Mouse (Mus musculus) E14TG2a.4 (cell line): Measurements from ENCODE around the gene Hacd2.

ENCODE experiments used
- H3K27me3 ChIP-seq: 2 replicates; pipeline ENCODE4 v1.6.1; 2014; ENCODE audit warnings: low read length, control low read depth; ENCODE audit not compliant: insufficient read depth
- H3K36me3 ChIP-seq: 2 replicates; pipeline ENCODE4 v1.6.1; 2014; ENCODE audit warnings: low read length, control low read depth; ENCODE audit not compliant: insufficient read depth
- H3K4me1 ChIP-seq: replicated peaks from 2 replicates; pipeline ENCODE4 v1.6.1; 2014; ENCODE audit warnings: low read depth, low read length, control low read depth
- H3K4me3 ChIP-seq: replicated peaks from 2 replicates; pipeline ENCODE4 v1.5.1; 2014; ENCODE audit warnings: mild to moderate bottlenecking, low read length
- H3K9me3 ChIP-seq: 2 replicates; pipeline ENCODE4 v1.6.1; 2014; ENCODE audit warnings: low read length, control low read depth
- CTCF ChIP-seq: conservative IDR thresholded peaks from 2 replicates; pipeline ENCODE4 v1.5.1; 2014; ENCODE audit warnings: low read length
- NANOG ChIP-seq: IDR thresholded peaks from 2 replicates; pipeline ENCODE4 v1.6.1; 2014; ENCODE audit warnings: borderline replicate concordance, low read length, mixed read lengths
- POU5F1 ChIP-seq: IDR thresholded peaks from 2 replicates; pipeline ENCODE4 v1.6.1; 2014; ENCODE audit warnings: low read length, borderline replicate concordance

Gene Hacd2

DNA sequence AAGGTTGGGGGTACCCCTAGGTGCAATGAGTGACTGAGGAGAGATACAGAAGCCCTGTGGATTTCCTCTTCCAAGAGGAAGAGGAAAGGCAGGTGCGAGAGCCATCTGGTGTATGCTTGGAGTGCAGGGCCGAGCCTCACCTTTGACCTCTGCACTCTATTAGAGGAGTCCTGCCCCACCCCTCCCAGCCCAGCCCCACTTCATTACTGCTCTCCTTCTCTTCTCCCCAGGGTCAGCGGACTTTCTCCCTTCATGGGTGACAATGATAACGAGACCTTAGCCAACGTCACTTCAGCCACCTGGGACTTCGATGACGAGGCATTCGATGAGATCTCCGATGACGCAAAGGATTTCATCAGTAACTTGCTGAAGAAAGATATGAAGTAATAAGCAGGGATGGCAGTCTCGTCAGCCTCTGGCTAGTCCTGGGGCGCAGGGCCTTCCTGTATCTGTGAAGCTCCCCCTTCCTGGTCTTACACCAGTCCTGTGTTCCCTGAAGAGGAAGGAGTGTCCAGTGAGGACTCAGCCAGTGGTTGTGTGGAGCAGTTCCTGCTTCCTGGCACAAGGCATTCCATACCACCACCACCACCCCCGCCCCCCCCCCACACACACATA is 35.9 kb upstream of the Hacd2 start:
- H3K4me3 ChIP-seq: no peak overlapping the region
- no peaks in the 10 kb centered on the region; the same call in 1 of the 2 replicates for H3K4me1 ChIP-seq
- no peaks in the 10 kb centered on the region for H3K9me3 ChIP-seq
- peaks cover 5% of the 10 kb centered on the region for H3K27me3 ChIP-seq
- no peaks in the 10 kb centered on the region for H3K36me3 ChIP-seq
- TF ChIP-seq POU5F1 (no peak), NANOG (no peak), CTCF (no peak)

DNA sequence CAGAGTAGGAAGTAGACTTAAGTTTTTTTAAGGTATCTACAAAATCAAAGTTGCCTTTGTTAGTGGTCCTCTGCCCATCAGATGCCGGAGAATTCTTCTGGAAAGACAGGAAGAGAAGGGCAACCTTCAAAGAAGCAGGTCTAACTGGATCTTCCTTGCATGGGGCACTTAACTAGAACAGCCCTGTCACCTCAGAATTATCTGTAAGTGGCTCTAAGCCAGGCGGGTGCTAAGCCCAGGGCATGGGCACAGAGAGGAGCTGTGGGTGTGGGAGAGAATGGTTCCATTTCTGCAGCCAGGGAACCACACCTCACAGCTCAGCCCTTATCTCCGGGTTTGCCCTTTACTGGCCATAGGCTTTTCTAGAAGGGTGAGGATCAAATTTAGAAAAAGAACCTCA is 30.9 kb upstream of the Hacd2 start:
- Histone ChIP-seq H3K4me1 (no peaks in the 10 kb centered on the region), H3K9me3 (no peaks in the 10 kb centered on the region), H3K4me3 (no peak overlapping the region), H3K36me3 (no peaks in the 10 kb centered on the region), H3K27me3 (peaks cover 25% of the 10 kb centered on the region)
- TF ChIP-seq POU5F1: no peak
- TF ChIP-seq NANOG: no peak
- no peak for TF ChIP-seq CTCF

DNA sequence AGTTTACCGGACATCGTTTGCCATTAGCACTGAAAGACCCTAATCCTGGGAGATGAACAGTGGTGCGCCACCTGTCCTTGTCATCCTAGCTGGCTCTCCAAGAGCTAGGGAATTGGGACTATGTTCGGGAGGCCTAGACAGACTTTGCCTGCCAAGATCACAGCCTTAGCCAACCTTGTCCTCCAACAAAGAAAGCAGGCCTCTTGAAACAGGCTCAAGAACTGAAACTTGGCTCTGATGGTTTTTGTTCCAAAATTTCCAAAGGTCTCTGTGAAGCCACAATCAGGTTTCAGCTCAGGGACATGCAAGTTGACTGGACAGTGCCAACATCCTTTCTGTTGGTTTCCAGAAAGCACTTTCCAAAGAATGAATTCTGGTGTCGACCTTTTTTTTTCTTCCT is 29.4 kb upstream of the Hacd2 start:
- Histone ChIP-seq H3K36me3 (no peaks in the 10 kb centered on the region), H3K4me1 (no peaks in the 10 kb centered on the region), H3K4me3 (no peak overlapping the region), H3K27me3 (peaks cover 33% of the 10 kb centered on the region), H3K9me3 (peaks cover 8% of the 10 kb centered on the region)
- TF ChIP-seq CTCF (no peak), POU5F1 (no peak), NANOG (no peak)

DNA sequence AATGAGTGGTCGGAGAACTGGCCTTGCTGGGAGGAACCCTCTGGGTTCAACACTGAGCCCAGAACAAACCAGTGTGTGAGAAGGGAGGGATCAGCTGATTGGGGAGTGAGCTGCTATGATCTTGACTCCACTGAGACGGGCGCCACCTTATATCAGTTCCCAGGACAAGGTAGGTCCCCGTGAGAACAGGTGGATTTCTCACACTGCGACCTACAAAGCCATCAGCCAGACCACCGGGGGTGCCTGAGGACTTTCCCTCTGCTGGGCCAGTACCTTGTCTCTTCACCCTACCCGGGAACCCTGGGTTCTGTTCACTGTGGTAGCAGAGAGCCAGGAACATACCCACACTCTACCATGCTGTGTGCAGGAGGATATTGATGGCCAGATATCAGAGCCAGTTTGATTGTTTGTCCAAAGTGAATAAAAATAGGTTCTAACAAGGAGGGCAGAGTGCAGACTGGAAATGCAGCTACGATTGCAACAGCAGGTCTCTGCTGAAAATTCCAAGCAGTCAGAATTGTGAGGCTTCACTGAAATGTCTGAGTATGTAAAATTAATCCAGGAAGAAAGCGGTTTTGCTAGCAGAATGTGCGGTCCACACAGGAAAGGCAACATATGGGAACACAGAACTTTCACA is 28.4 kb upstream of the Hacd2 start:
- no peak for TF ChIP-seq NANOG
- TF ChIP-seq POU5F1: no peak
- no peak for TF ChIP-seq CTCF
- H3K4me3 ChIP-seq: no peak overlapping the region

DNA sequence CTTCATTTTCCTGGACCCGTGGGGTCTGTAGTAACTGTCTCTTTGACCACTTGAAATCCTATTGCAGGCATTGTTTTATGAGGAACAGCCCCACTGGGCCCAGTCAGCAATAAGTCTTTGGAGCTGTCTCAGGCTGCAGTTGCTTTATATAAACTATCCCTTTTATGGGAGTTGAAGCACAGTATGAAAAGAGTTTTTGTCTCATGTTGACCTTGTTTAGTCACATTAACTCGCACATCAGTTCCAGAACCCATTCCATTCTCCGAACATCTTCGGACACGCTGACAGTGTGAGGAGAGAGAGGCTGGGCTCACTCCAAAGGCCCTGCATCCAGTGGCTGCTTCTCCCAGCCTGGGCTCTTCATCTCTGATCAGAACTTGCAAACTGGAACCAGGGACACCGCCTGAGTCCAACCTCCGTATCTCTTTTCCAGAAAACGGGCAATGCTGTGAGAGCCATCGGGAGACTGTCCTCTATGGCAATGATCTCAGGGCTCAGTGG is 27.5 kb upstream of the Hacd2 start:
- Histone ChIP-seq H3K4me1 (no peaks in the 10 kb centered on the region), H3K9me3 (peaks cover 13% of the 10 kb centered on the region), H3K4me3 (no peak overlapping the region), H3K27me3 (peaks cover 33% of the 10 kb centered on the region), H3K36me3 (no peaks in the 10 kb centered on the region)
- no peak for TF ChIP-seq NANOG
- TF ChIP-seq CTCF: no peak
- TF ChIP-seq POU5F1: no peak

More for the DNA sequence above, 28.4 kb upstream of the Hacd2 start:
- Histone ChIP-seq H3K27me3 (peaks cover 33% of the 10 kb centered on the region), H3K9me3 (peaks cover 13% of the 10 kb centered on the region), H3K4me1 (no peaks in the 10 kb centered on the region), H3K36me3 (no peaks in the 10 kb centered on the region)

DNA sequence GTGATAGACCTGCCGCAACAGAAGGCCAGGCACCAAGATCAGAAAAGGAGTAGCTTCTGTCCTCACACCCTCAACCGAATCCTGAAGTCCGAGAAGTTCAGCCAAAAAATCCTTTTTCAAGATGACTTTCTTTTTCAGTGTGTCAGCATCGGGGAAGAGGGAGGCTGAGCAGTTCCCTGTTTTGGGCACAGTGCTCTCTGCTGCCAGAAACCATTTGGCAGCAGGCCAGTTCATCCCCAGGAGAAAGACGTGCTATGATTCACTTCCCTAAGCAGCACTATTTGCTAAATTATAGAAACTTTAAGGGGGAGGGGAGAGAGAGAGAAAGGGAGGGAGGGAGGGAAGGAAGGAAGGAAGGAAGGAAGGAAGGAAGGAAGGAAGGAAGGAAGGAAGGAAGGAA is 26.1 kb upstream of the Hacd2 start:
- H3K4me3 ChIP-seq: no peak overlapping the region
- H3K4me1 ChIP-seq: peaks cover 12% of the 10 kb centered on the region
- H3K36me3 ChIP-seq: no peaks in the 10 kb centered on the region
- TF ChIP-seq CTCF (no peak), NANOG (no peak), POU5F1 (no peak)
- H3K27me3 ChIP-seq: peaks cover 30% of the 10 kb centered on the region
- H3K9me3 ChIP-seq: peaks cover 13% of the 10 kb centered on the region

DNA sequence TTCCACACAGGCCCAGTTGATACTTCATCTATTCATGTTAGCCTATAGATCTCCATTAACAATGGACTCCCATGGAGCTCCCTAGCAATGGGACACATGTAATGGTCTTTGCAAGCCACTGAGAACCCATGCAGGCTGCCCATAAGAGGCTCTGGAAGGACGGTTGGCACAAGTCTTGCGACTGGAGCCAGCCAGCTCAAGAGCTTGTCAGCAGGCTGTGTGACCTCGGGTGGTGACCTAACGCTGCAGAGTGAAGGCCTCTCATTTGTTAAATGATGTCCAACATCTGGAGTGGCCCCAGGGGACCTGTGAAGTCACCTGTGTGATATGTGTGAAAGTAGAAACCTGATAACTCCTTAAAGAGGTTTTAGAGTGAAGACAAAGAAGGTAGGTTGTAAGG is 25.2 kb upstream of the Hacd2 start:
- Histone ChIP-seq H3K27me3 (peaks cover 25% of the 10 kb centered on the region), H3K9me3 (peaks cover 13% of the 10 kb centered on the region), H3K4me1 (peaks cover 21% of the 10 kb centered on the region), H3K36me3 (no peaks in the 10 kb centered on the region), H3K4me3 (no peak overlapping the region)
- no peak for TF ChIP-seq POU5F1
- TF ChIP-seq NANOG: no peak
- no peak for TF ChIP-seq CTCF

DNA sequence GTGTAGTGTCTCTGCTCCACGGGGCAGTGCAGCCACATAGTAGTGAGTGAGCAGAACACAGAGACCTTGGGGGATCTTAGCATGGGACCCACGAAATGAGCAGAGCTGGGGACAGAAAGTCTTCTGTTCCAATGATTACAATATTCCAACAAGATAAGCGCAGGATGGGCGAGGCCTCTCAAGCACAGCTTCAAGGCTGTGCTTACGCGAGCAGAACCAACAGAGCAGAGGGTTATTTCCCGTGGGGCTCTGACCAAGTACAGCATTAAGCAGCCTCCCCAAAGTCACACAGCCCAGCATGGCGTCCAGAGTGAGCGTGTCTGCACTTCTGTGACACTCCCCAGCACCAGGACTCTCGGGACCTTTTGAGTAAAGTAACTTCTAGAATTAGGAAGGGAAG is 24.7 kb upstream of the Hacd2 start:
- Histone ChIP-seq H3K4me1 (peaks cover 26% of the 10 kb centered on the region), H3K4me3 (no peak overlapping the region), H3K9me3 (peaks cover 13% of the 10 kb centered on the region), H3K36me3 (no peaks in the 10 kb centered on the region), H3K27me3 (peaks cover 25% of the 10 kb centered on the region)
- TF ChIP-seq CTCF: no peak
- no peak for TF ChIP-seq NANOG
- no peak for TF ChIP-seq POU5F1
